Mouse (Mus musculus) lung, adult 2 months (tissue): ENCODE data around the gene Btbd16.

Experiments used
- CTCF ChIP-seq: fragments of 200-500 bp; IDR thresholded peaks from 2 replicates; pipeline ENCODE4 v1.5.1; 2011; ENCODE audit warnings: mild to moderate bottlenecking, low read length, control low read depth; ENCODE audit not compliant: insufficient read depth
- POLR2A ChIP-seq: fragments of 200-500 bp; IDR thresholded peaks from 2 replicates; pipeline ENCODE4 v1.6.1; 2011; ENCODE audit warnings: low read depth, mild to moderate bottlenecking, control low read depth, low read length, borderline replicate concordance; ENCODE audit errors: extremely low read depth

GRCm38 (mm10) chr7:130859926-130860325 lies 86.1 kb downstream of the Btbd16 start:
- TF ChIP-seq POLR2A (no peak), CTCF (no peak)
